17 mouse cellular contexts compared by ENCODE assay signal in the genomic region with DNA sequence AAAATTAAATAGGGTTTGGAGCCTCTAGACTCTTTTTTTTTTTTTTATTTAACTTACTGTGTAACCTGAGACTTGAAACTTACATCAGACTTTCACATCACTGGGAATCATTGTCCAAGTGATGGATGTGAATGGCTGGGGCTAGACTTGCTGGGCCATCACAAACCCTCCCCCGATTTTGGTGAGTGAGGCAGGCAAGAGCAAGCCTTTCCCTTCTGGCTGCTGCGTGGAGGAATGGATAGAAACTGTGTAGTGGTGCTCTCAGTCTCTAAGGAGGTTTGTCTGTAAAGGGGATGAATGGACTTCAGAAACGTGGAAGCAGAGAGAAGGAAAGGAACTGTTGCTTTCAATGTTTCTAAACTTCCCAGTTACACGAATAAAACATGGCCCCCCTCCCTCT. TPM values are rescaled to one million over a fixed set of nuclear protein-coding genes. Genes with fewer than 3 reads are reported as not detected.
DNase-seq lines count a peak whose midpoint lies in the region; ATAC-seq and TF ChIP-seq lines count a peak whose summit lies in the region.
"Had no signal": no experiment of that assay in that cellular context is flagged by ENCODE, and none has a peak within 500 bp of the region (broad histone marks: within the 10 kb centered on the region; RNA-seq: fewer than 3 reads in every experiment).

No protein-coding gene starts in this region.

- no peak overlapping the region for H3K27ac ChIP-seq in heart, adult 2 months
- 0 out of 2 replicates have a peak overlapping the region, but pooled peaks have one; percentile 73 for H3K27ac ChIP-seq in liver, embryonic 12.5 days
- H3K27ac ChIP-seq in liver, postnatal 0 days (ENCODE audit: low read depth), result no peak overlapping the region
- no peak overlapping the region for H3K27ac ChIP-seq in hindbrain, embryonic 14.5 days
- H3K27ac ChIP-seq: embryonic facial prominence, embryonic 12.5 days; forebrain, embryonic 15.5 days had no signal

- no peak for TF ChIP-seq EP300 in heart, adult 2 months (IDR thresholded peaks at IDR 0.05; ENCODE audit: insufficient read depth, low read depth, low read length)
- no peak for TF ChIP-seq EP300 in liver, postnatal 0 days (IDR thresholded peaks at IDR 0.05; ENCODE audit: low read depth)

- WGBS in heart, adult 2 months, result 77% methylated on average over 4 of the region's 4 CpGs
- WGBS in liver, embryonic 12.5 days (ENCODE audit: insufficient replicate concordance), result 50% methylated on average over 4 of the region's 4 CpGs
- WGBS in liver, postnatal 0 days (ENCODE audit: insufficient replicate concordance), result 56% methylated on average over 4 of the region's 4 CpGs
- WGBS in hindbrain, embryonic 14.5 days, result 70% methylated on average over 4 of the region's 4 CpGs

- no peak for TF ChIP-seq POLR2A in heart, adult 2 months (IDR thresholded peaks at IDR 0.05; ENCODE audit: insufficient read depth, low read depth, low read length)

- intact Hi-C loops in heart, adult 2 months (cut with DNase I), result no loop called here

- no peak overlapping the region for H3K4me2 ChIP-seq in liver, embryonic 12.5 days
- H3K4me2 ChIP-seq in liver, postnatal 0 days (ENCODE audit: low read depth, low read length), result no peak overlapping the region
- no peak overlapping the region for H3K4me2 ChIP-seq in hindbrain, embryonic 14.5 days (replicated peaks)
- H3K4me2 ChIP-seq: embryonic facial prominence, embryonic 12.5 days; forebrain, embryonic 15.5 days; heart, embryonic 12.5 days had no signal

- H3K36me3 ChIP-seq in heart, adult 2 months (ENCODE audit: control insufficient read depth, insufficient read depth, low read length), result no peaks in the 10 kb centered on the region
- H3K36me3 ChIP-seq in liver, embryonic 12.5 days, result no peaks in the 10 kb centered on the region
- no peaks in the 10 kb centered on the region for H3K36me3 ChIP-seq in liver, postnatal 0 days (replicated peaks; ENCODE audit: insufficient read depth, low read length)
- no peaks in the 10 kb centered on the region for H3K36me3 ChIP-seq in hindbrain, embryonic 14.5 days (replicated peaks; ENCODE audit: control insufficient read depth, insufficient read depth)
- H3K36me3 ChIP-seq: embryonic facial prominence, embryonic 12.5 days; forebrain, embryonic 15.5 days; heart, embryonic 12.5 days had no signal

- no peak for TF ChIP-seq CTCF in heart, adult 2 months (IDR thresholded peaks at IDR 0.05)
- TF ChIP-seq CTCF in liver, postnatal 0 days (IDR thresholded peaks at IDR 0.05; ENCODE audit: low read depth), result no peak

- no peaks in the 10 kb centered on the region for H3K9me3 ChIP-seq in liver, embryonic 12.5 days (replicated peaks)
- H3K9me3 ChIP-seq in liver, postnatal 0 days (ENCODE audit: low read length), result no peaks in the 10 kb centered on the region
- H3K9me3 ChIP-seq in hindbrain, embryonic 14.5 days (ENCODE audit: control insufficient read depth, low read length), result no peaks in the 10 kb centered on the region
- H3K9me3 ChIP-seq: embryonic facial prominence, embryonic 12.5 days; forebrain, embryonic 15.5 days; heart, embryonic 12.5 days had no signal

- no peaks in the 10 kb centered on the region for H3K79me2 ChIP-seq in heart, adult 2 months (replicated peaks; ENCODE audit: control insufficient read depth, insufficient read depth, low read length)

- H3K27me3 ChIP-seq in heart, adult 2 months (ENCODE audit: control insufficient read depth, insufficient read depth, low read length), result no peaks in the 10 kb centered on the region
- H3K27me3 ChIP-seq in liver, embryonic 12.5 days (replicated peaks), result no peaks in the 10 kb centered on the region
- H3K27me3 ChIP-seq in liver, postnatal 0 days (ENCODE audit: insufficient read depth, low read length), result no peaks in the 10 kb centered on the region
- no peaks in the 10 kb centered on the region for H3K27me3 ChIP-seq in hindbrain, embryonic 14.5 days (ENCODE audit: control insufficient read depth, insufficient read depth, low read length)
- H3K27me3 ChIP-seq: embryonic facial prominence, embryonic 12.5 days; forebrain, embryonic 15.5 days; heart, embryonic 12.5 days had no signal

- ATAC-seq in liver, embryonic 12.5 days, result no peak
- ATAC-seq in liver, postnatal 0 days, result no peak
- ATAC-seq in hindbrain, embryonic 14.5 days (ENCODE audit: low FRiP score), result no peak
- ATAC-seq: forebrain, embryonic 15.5 days; hindbrain, embryonic 16.5 days; inflammation-experienced regulatory T-cells, adult 6 months had no signal

- H3K4me3 ChIP-seq in heart, adult 2 months, result no peak overlapping the region
- no peak overlapping the region for H3K4me3 ChIP-seq in liver, embryonic 12.5 days
- H3K4me3 ChIP-seq in liver, postnatal 0 days (ENCODE audit: low read depth, low read length), result no peak overlapping the region
- H3K4me3 ChIP-seq in hindbrain, embryonic 14.5 days (replicated peaks; ENCODE audit: low read length), result no peak overlapping the region
- H3K4me3 ChIP-seq: embryonic facial prominence, embryonic 12.5 days; forebrain, embryonic 15.5 days; heart, embryonic 12.5 days had no signal

- DNase-seq in heart, adult 11 months, result peak; percentile 60
- DNase-seq in heart, adult 2 months, result no peak
- DNase-seq in liver, postnatal 0 days, result no peak
- DNase-seq in NIH3T3 (ENCODE audit: low read depth), result peak; percentile 36
- no peak for DNase-seq in hindbrain, embryonic 14.5 days (ENCODE audit: low spot score)
- DNase-seq: adrenal gland, adult 8-10 months; adrenal gland, postnatal 36 days; cerebellum, adult 2 months; cerebellum, postnatal 10 days; gastrocnemius, postnatal 36 days; heart, adult 18-20 months had no signal

- H3K9ac ChIP-seq in heart, adult 2 months (ENCODE audit: low read depth, low read length), result no peak overlapping the region
- no peak overlapping the region for H3K9ac ChIP-seq in liver, embryonic 12.5 days
- H3K9ac ChIP-seq in liver, postnatal 0 days (replicated peaks), result no peak overlapping the region
- no peak overlapping the region for H3K9ac ChIP-seq in hindbrain, embryonic 14.5 days
- H3K9ac ChIP-seq: embryonic facial prominence, embryonic 12.5 days; forebrain, embryonic 15.5 days; heart, embryonic 12.5 days had no signal

- peaks cover 3% of the 10 kb centered on the region for H3K4me1 ChIP-seq in heart, adult 2 months (ENCODE audit: control insufficient read depth, insufficient read depth, low read length)
- H3K4me1 ChIP-seq in liver, embryonic 12.5 days, result peaks cover 41% of the 10 kb centered on the region
- H3K4me1 ChIP-seq in liver, postnatal 0 days (ENCODE audit: insufficient read depth), result peaks cover 2% of the 10 kb centered on the region; the same call in 1 of the 2 replicates
- no peaks in the 10 kb centered on the region for H3K4me1 ChIP-seq in hindbrain, embryonic 14.5 days (replicated peaks; ENCODE audit: control insufficient read depth, insufficient read depth, low read length)
- H3K4me1 ChIP-seq: embryonic facial prominence, embryonic 12.5 days; forebrain, embryonic 15.5 days had no signal

RNA-seq across cellular contexts. Expression of gene Usp24, which starts 20.3 kb away (rescaled TPM):
- total RNA-seq in heart, adult 2 months (2021), result 10 to 100 TPM; 44.5 to 51.1 TPM
- polyA plus RNA-seq in heart, adult 2 months (2012; rRNA removed), result 11.6 and 19.0 TPM in 2 replicates
- 13.5 and 13.6 TPM in 2 replicates for polyA plus RNA-seq in liver, embryonic 12.5 days (2016; fragmentation: Nextera tagmentation; extraction: Ambion mirVana)
- polyA plus RNA-seq in liver, postnatal 0 days (2015; fragmentation: Nextera tagmentation; extraction: Ambion mirVana), result 4.7 TPM in 2 replicates
- 12.9 and 13.0 TPM in 2 replicates for polyA plus RNA-seq in hindbrain, embryonic 14.5 days (2014; fragmentation: Nextera tagmentation; extraction: Ambion mirVana)

Comparison
In these comparisons a context has a peak if more than half of its experiments do, and no peak if none do; other contexts are left out.
1. DNase-seq: peak in heart, adult 11 months (single experiment) and NIH3T3 (single experiment); none in heart, adult 2 months (0 of 2), liver, postnatal 0 days (single experiment) and hindbrain, embryonic 14.5 days (single experiment).